Mouse (Mus musculus) lung, adult 2 months (tissue): Measurements from ENCODE around the gene Nemf. TPM values are rescaled to one million over a fixed set of nuclear protein-coding genes. Genes with fewer than 3 reads are reported as not detected.

Experiments used
- DNase-seq: peaks from one replicate; pipeline ENCODE4 v3.0.0; 2022
- H3K4me1 ChIP-seq: fragments of 200-500 bp; 2 replicates; pipeline ENCODE4 v1.6.1; 2011; ENCODE audit warnings: low read length; ENCODE audit not compliant: control insufficient read depth, insufficient read depth
- H3K4me3 ChIP-seq: fragments of 200-500 bp; replicated peaks from 2 replicates; pipeline ENCODE3; 2011; ENCODE audit warnings: low read depth, mild to moderate bottlenecking, control low read depth, low read length; ENCODE audit errors: extremely low read depth
- CTCF ChIP-seq: fragments of 200-500 bp; IDR thresholded peaks from 2 replicates; pipeline ENCODE4 v1.5.1; 2011; ENCODE audit warnings: mild to moderate bottlenecking, low read length, control low read depth; ENCODE audit not compliant: insufficient read depth
- POLR2A ChIP-seq: fragments of 200-500 bp; IDR thresholded peaks from 2 replicates; pipeline ENCODE4 v1.6.1; 2011; ENCODE audit warnings: low read depth, mild to moderate bottlenecking, control low read depth, low read length, borderline replicate concordance; ENCODE audit errors: extremely low read depth
- WGBS: fragments of 180-500 bp; shearing (Covaris S2); methylation state at CpG from one replicate; pipeline ENCODE4 v1.1.7; 2018; 5-methylcytosine and 5-hydroxymethylcytosine counted together
- polyA plus RNA-seq: library from polyadenylated mRNA; depleted of rRNA; stranded (reverse); fragments of >200 nt; gene quantifications from 2 replicates; pipeline ENCODE4 v1.2.3, GENCODE M21; 2012; rRNA removed

The Nemf gene
- polyA plus RNA-seq, 1 experiment: 6.4 TPM

GRCm38 (mm10) chr12:69283146-69283545 is 73.8 kb downstream of the Nemf start:
- DNase-seq: no peak
- 89% methylated on average over 7 of the region's 7 CpGs for WGBS
- Histone ChIP-seq H3K4me3 (no peak overlapping the region), H3K4me1 (no peaks in the 10 kb centered on the region)
- no peak for TF ChIP-seq POLR2A
- no peak for TF ChIP-seq CTCF

- TF ChIP-seq POLR2A (no peak), CTCF (no peak)
These were observed 76.0 kb downstream of the Nemf start for GRCm38 (mm10) chr12:69280915-69281314.

GRCm38 (mm10) chr12:69279931-69280469 is 77.0 kb downstream of the Nemf start:
- Histone ChIP-seq H3K4me1 (no peaks in the 10 kb centered on the region), H3K4me3 (no peak overlapping the region)
- DNase-seq: no peak
- WGBS: 19% methylated on average over 1 of the region's 1 CpGs
- TF ChIP-seq CTCF: no peak

More at GRCm38 (mm10) chr12:69280915-69281314, 76.0 kb downstream of the Nemf start:
- DNase-seq: no peak
- H3K4me1 ChIP-seq: no peaks in the 10 kb centered on the region
- 95% methylated on average over 3 of the region's 3 CpGs for WGBS
- no peak overlapping the region for H3K4me3 ChIP-seq

GRCm38 (mm10) chr12:69268956-69269355 is 88.0 kb downstream of the Nemf start:
- TF ChIP-seq POLR2A (no peak), CTCF (no peak)
- no peaks in the 10 kb centered on the region for H3K4me1 ChIP-seq
- DNase-seq: no peak
- H3K4me3 ChIP-seq: no peak overlapping the region
- 93% methylated on average over 2 of the region's 2 CpGs for WGBS

GRCm38 (mm10) chr12:69267956-69268632 is 88.9 kb downstream of the Nemf start:
- TF ChIP-seq POLR2A: no peak
- no peak for TF ChIP-seq CTCF
- 81% methylated on average over 11 of the region's 11 CpGs for WGBS
- Histone ChIP-seq H3K4me1 (no peaks in the 10 kb centered on the region), H3K4me3 (no peak overlapping the region)
- DNase-seq: no peak

- DNase-seq: no peak
- no peak overlapping the region for H3K4me3 ChIP-seq
- no peaks in the 10 kb centered on the region for H3K4me1 ChIP-seq
- WGBS: 91% methylated on average over 3 of the region's 3 CpGs
- TF ChIP-seq POLR2A: no peak
- TF ChIP-seq CTCF: no peak
These were observed 91.9 kb downstream of the Nemf start for GRCm38 (mm10) chr12:69265031-69265430.

GRCm38 (mm10) chr12:69262251-69262650 is 94.7 kb downstream of the Nemf start:
- Histone ChIP-seq H3K4me3 (no peak overlapping the region), H3K4me1 (no peaks in the 10 kb centered on the region)
- DNase-seq: no peak
- WGBS: 90% methylated on average over 5 of the region's 5 CpGs
- TF ChIP-seq POLR2A (no peak), CTCF (no peak)

Other genes starting within 250 kb of the Nemf start
- 892 and 1,117 TPM in 2 replicates for gene Rps29, start 198.0 kb downstream of the Nemf start, polyA plus RNA-seq
- gene Lrr1, start 188.4 kb downstream of the Nemf start, polyA plus RNA-seq: 0.34 TPM in 1 of 2 replicates, not detected in the other
- gene Rpl36al, start 173.1 kb downstream of the Nemf start, polyA plus RNA-seq: 93.5 and 107 TPM in 2 replicates
- 16.4 and 19.4 TPM in 2 replicates for gene Mgat2, start 173.0 kb downstream of the Nemf start, polyA plus RNA-seq
- 0.21 TPM in 1 of 2 replicates, not detected in the other for gene Gm49383, start 160.1 kb downstream of the Nemf start, polyA plus RNA-seq
- 4.0 and 5.0 TPM in 2 replicates for gene Dnaaf2, start 158.7 kb downstream of the Nemf start, polyA plus RNA-seq
- gene Gm49384, start 152.9 kb downstream of the Nemf start, polyA plus RNA-seq: not detected in 2 replicates
- gene Pole2, start 129.0 kb downstream of the Nemf start, polyA plus RNA-seq: 1.7 and 2.9 TPM in 2 replicates
- gene Klhdc1, start 116.0 kb downstream of the Nemf start, polyA plus RNA-seq: 0.87 and 4.8 TPM in 2 replicates
- gene Klhdc2, start 60.5 kb downstream of the Nemf start, polyA plus RNA-seq: 29.5 and 37.5 TPM in 2 replicates
- 164 and 217 TPM in 2 replicates for gene Arf6, start 15.0 kb upstream of the Nemf start, polyA plus RNA-seq
- 2.3 and 5.2 TPM in 2 replicates for gene Gm9887, start 15.3 kb upstream of the Nemf start, polyA plus RNA-seq
- gene Vcpkmt, start 225.9 kb upstream of the Nemf start, polyA plus RNA-seq: 7.3 and 11.3 TPM in 2 replicates